8 mouse cellular contexts compared by ENCODE assay signal in genomic region chr2:146220591-146221075, GRCm38 (mm10). TPM values are rescaled to one million over a fixed set of nuclear protein-coding genes. Genes with fewer than 3 reads are reported as not detected.
DNase-seq lines count a peak whose midpoint lies in the region; ATAC-seq and TF ChIP-seq lines count a peak whose summit lies in the region.

No protein-coding gene starts in this region.

- TF ChIP-seq CTCF in lung, postnatal 0 days (IDR thresholded peaks at IDR 0.05): no peak

- no peak for ATAC-seq in kidney, embryonic 15.5 days (replicated peaks; ENCODE audit: low FRiP score)
- ATAC-seq in hindbrain, embryonic 12.5 days (ENCODE audit: low FRiP score): no peak
- no peak for ATAC-seq in midbrain, embryonic 15.5 days (replicated peaks)
- ATAC-seq in erythroblast, adult 5-6 weeks (replicated peaks; ENCODE audit: low FRiP score, poor library complexity, severe bottlenecking): no peak
- no peak for ATAC-seq in lung, postnatal 0 days

- H3K27me3 ChIP-seq in kidney, embryonic 15.5 days: peaks cover 95% of the 10 kb centered on the region
- H3K27me3 ChIP-seq in hindbrain, embryonic 12.5 days: peaks cover 68% of the 10 kb centered on the region
- peaks cover 6% of the 10 kb centered on the region; the same call in 1 of the 2 replicates for H3K27me3 ChIP-seq in midbrain, embryonic 15.5 days (replicated peaks)
- H3K27me3 ChIP-seq in lung, postnatal 0 days (replicated peaks; ENCODE audit: insufficient read depth, low read length): peaks cover 82% of the 10 kb centered on the region

- peak overlapping the region; percentile 55 for H3K4me3 ChIP-seq in kidney, embryonic 15.5 days (replicated peaks)
- peak overlapping the region; percentile 76 for H3K4me3 ChIP-seq in hindbrain, embryonic 12.5 days
- peak overlapping the region; percentile 87 for H3K4me3 ChIP-seq in midbrain, embryonic 15.5 days
- H3K4me3 ChIP-seq in lung, postnatal 0 days (ENCODE audit: low read depth, low read length): no peak overlapping the region; the same call in 1 of the 2 replicates

- peaks cover 54% of the 10 kb centered on the region for H3K4me1 ChIP-seq in kidney, embryonic 15.5 days
- peaks cover 55% of the 10 kb centered on the region for H3K4me1 ChIP-seq in hindbrain, embryonic 12.5 days
- H3K4me1 ChIP-seq in midbrain, embryonic 15.5 days: peaks cover 54% of the 10 kb centered on the region
- peaks cover 22% of the 10 kb centered on the region for H3K4me1 ChIP-seq in lung, postnatal 0 days (ENCODE audit: insufficient read depth, low read depth, low read length)

- whole genome bisulfite sequencing in kidney, embryonic 15.5 days: under 1% methylated on average over 24 of the region's 24 CpGs
- WGBS in hindbrain, embryonic 12.5 days: under 1% methylated on average over 24 of the region's 24 CpGs
- WGBS in midbrain, embryonic 15.5 days: under 1% methylated on average over 24 of the region's 24 CpGs
- WGBS in lung, postnatal 0 days: 2% methylated on average over 24 of the region's 24 CpGs

- no peak for TF ChIP-seq EP300 in lung, postnatal 0 days (IDR thresholded peaks at IDR 0.05)

- no peak overlapping the region for H3K27ac ChIP-seq in kidney, embryonic 15.5 days
- H3K27ac ChIP-seq in hindbrain, embryonic 12.5 days: peak overlapping the region; percentile 98
- peak overlapping the region; percentile 97 for H3K27ac ChIP-seq in midbrain, embryonic 15.5 days
- no peak overlapping the region for H3K27ac ChIP-seq in lung, postnatal 0 days (ENCODE audit: low read length)

- H3K4me2 ChIP-seq in kidney, embryonic 15.5 days: peak overlapping the region; percentile 98; the same call in 1 of the 2 replicates
- H3K4me2 ChIP-seq in hindbrain, embryonic 12.5 days (replicated peaks): peak overlapping the region; percentile 82
- peak overlapping the region; percentile 91 for H3K4me2 ChIP-seq in midbrain, embryonic 15.5 days
- no peak overlapping the region for H3K4me2 ChIP-seq in lung, postnatal 0 days (replicated peaks; ENCODE audit: low read depth, low read length)

- H3K36me3 ChIP-seq in kidney, embryonic 15.5 days: no peaks in the 10 kb centered on the region
- H3K36me3 ChIP-seq in hindbrain, embryonic 12.5 days: no peaks in the 10 kb centered on the region
- H3K36me3 ChIP-seq in midbrain, embryonic 15.5 days (replicated peaks): no peaks in the 10 kb centered on the region
- H3K36me3 ChIP-seq in lung, postnatal 0 days (ENCODE audit: insufficient read depth, low read length): no peaks in the 10 kb centered on the region

- no peaks in the 10 kb centered on the region for H3K9me3 ChIP-seq in kidney, embryonic 15.5 days (replicated peaks)
- H3K9me3 ChIP-seq in hindbrain, embryonic 12.5 days (replicated peaks): no peaks in the 10 kb centered on the region
- no peaks in the 10 kb centered on the region for H3K9me3 ChIP-seq in midbrain, embryonic 15.5 days
- H3K9me3 ChIP-seq in lung, postnatal 0 days (ENCODE audit: low read length): no peaks in the 10 kb centered on the region

- DNase-seq in kidney, adult 11 months: no peak
- peak; percentile 75 for DNase-seq in embryo, embryonic 10.5 days (ENCODE audit: low spot score)
- DNase-seq in lung, postnatal 0 days (ENCODE audit: low spot score): no peak
- no peak for DNase-seq in urinary bladder, postnatal 4 days (ENCODE audit: low spot score in 2 of 2)

- H3K9ac ChIP-seq in kidney, embryonic 15.5 days: no peak overlapping the region
- H3K9ac ChIP-seq in hindbrain, embryonic 12.5 days: peak overlapping the region; percentile 65; the same call in 1 of the 2 replicates
- peak overlapping the region; percentile 91; the same call in 1 of the 2 replicates for H3K9ac ChIP-seq in midbrain, embryonic 15.5 days
- no peak overlapping the region for H3K9ac ChIP-seq in lung, postnatal 0 days (replicated peaks; ENCODE audit: low read depth)

RNA-seq across cellular contexts. Expression of gene Insm1, which starts 1.1 kb away (rescaled TPM):
- polyA plus RNA-seq in kidney, embryonic 15.5 days (2015; fragmentation: Nextera tagmentation; extraction: Ambion mirVana): 0.05 and 0.16 TPM in 2 replicates
- polyA plus RNA-seq in hindbrain, embryonic 12.5 days (2016; fragmentation: Nextera tagmentation; extraction: Ambion mirVana): 7.0 and 8.5 TPM in 2 replicates
- polyA plus RNA-seq in midbrain, embryonic 15.5 days (2015; fragmentation: Nextera tagmentation; extraction: Ambion mirVana): 3.5 and 4.2 TPM in 2 replicates
- total RNA-seq in erythroblast, adult 5-6 weeks (2015; ENCODE audit: low replicate concordance): not detected in 2 replicates
- total RNA-seq in erythroblast, adult 5-6 weeks (2017; ENCODE audit: low replicate concordance): not detected in 2 replicates
- polyA plus RNA-seq in lung, postnatal 0 days (2015; fragmentation: Nextera tagmentation; extraction: Ambion mirVana): 0.06 TPM in 1 of 2 replicates, not detected in the other

Comparison
In these comparisons a context has a peak if more than half of its experiments do, and no peak if none do; other contexts are left out.
1. H3K27ac ChIP-seq: peak in hindbrain, embryonic 12.5 days (single experiment) and midbrain, embryonic 15.5 days (single experiment); none in kidney, embryonic 15.5 days (single experiment) and lung, postnatal 0 days (single experiment).
2. H3K9ac ChIP-seq: peak in hindbrain, embryonic 12.5 days (single experiment) and midbrain, embryonic 15.5 days (single experiment); none in kidney, embryonic 15.5 days (single experiment) and lung, postnatal 0 days (single experiment).